Mouse (Mus musculus) effector memory CD4-positive, alpha-beta T cell, adult 5 months (primary cell): Measurements from ENCODE around the gene 1700016C15Rik. TPM values are rescaled to one million over a fixed set of nuclear protein-coding genes. Genes with fewer than 3 reads are reported as not detected.

Experiments used
- polyA plus RNA-seq: library from polyadenylated mRNA; unstranded; fragments of 100-300 nt; shearing (Covaris generic); gene quantifications from one replicate; pipeline ENCODE4 v1.2.1, GENCODE M21; 2017

The 1700016C15Rik gene
- not detected for polyA plus RNA-seq

DNA sequence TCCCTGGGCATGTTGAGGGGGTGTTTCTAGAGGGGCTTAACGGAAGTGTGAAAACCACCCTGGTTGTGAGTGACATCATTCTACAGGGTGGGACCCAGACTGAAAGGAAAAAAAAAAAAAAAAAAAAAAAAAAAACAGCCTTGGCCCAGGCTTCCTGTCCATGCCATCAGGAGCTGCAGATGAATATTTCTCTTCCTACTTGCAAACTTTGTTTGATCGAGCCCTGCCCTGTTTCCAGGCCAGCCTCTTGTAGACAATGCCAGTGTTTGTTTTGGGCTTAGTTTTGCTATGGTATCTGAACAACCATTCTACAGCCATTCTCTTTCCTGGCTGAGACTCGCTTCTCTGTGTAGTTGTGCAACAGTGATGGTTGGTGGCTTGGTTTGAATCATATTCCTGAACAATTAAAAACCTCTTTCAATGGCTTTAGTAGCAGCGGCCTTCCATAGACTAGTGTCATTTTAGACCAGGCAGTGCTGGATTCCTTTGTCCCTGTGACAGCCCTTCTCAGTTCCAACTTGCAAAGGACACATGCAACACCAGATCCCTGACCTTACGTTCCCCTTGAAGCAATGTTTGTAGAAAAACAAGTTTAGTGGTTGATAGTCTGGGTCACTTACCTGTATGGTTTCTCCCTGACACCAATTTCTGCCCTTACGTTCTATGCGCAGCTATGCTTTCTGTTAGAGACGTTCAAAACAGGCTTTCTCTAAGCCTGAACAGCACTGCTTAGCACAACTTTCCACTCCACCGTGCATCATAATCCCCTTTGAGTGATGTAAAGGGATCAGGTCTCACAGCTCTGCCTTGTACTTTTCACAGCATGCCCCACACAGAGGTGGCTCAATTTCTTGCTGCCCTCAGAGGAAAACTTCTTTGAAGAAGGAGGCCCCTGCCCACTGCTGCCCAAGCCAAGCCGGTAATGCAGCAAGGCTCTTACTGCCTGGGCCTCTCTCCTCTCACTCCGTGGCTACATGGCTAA lies at the start of gene 1700016C15Rik:
Gene 1700016C15Rik (plus strand): TSS at position 772 of the 982 bp plus-strand sequence.

DNA sequence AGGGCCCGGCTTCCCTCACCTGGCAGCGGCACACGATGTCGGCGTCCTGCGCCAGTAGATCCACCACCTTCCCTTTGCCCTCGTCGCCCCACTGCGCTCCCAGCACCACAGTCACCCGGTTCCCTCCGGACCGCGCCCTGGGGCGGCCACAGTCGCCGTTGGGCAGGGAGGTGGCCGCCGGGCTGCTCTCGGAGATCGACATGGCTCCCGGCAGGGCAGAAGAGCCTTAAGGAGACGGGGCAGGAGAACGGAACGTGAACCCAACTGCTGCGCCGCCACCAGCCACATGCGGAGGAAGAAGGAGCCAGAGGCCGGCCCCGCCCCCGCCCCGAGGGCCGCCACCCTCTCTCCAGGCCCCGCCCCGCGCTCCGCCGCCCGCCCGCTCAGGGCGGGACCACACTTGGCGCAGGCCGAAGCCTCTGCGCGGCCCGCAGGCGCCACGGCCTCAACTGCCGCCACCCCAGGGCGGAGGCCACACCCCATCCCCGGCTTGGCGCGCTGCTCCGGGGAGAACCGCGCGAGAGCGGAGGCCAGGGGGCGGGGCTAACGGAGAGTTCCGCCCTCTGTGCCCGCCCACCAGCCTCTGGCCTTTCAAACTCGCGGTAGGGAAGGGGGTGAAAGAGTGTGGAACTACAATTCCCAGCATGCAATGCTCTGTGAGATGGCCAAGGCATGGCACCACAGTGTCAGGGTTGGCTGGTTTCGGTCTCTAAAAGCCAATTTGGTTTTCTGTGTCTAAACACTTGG lies 66.8 kb downstream of the 1700016C15Rik start, which contains the start of gene Adss:
Gene Adss (minus strand): TSS at position 319 of the 747 bp plus-strand sequence.

Other genes with a start within 250 kb of the 1700016C15Rik start
- gene Adss, start 66.7 kb downstream of the 1700016C15Rik start, polyA plus RNA-seq, result 87.0 TPM